Mouse (Mus musculus): Measurements from ENCODE around the gene Bbs9.

- TF ChIP-seq CTCF (IDR thresholded peaks at IDR 0.05) (no peak), POLR2A (IDR thresholded peaks at IDR 0.05; ENCODE audit: insufficient read depth, low read depth, low read length) (no peak)
These were observed 278.7 kb downstream of the Bbs9 start for GRCm38 (mm10) chr9:22754081-22754672.

All from heart, adult 2 months (tissue).